Mouse (Mus musculus): ENCODE measurements around the gene Npsr1.

The Npsr1 gene

DNA sequence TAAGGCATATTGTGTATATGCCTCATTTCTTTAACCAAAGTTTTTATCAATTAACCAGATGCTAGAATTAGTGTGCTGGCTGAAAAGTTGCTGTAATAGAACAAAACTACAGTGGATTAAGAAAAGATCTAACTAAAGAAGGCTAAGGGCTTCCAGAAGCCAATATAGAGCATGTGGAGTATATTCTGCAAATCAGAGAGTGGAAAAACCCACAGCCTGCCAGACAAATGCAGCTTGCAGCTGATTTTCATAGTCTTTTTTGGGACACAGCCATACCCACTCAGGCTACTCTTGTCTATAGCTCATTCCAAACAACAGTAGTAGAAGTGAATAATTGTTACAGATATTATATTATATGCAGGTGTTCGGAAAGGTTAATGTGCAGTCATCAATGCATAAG is 138.7 kb downstream of the Npsr1 start:
- no peak for DNase-seq (ENCODE audit: low read depth, low spot score)

DNA sequence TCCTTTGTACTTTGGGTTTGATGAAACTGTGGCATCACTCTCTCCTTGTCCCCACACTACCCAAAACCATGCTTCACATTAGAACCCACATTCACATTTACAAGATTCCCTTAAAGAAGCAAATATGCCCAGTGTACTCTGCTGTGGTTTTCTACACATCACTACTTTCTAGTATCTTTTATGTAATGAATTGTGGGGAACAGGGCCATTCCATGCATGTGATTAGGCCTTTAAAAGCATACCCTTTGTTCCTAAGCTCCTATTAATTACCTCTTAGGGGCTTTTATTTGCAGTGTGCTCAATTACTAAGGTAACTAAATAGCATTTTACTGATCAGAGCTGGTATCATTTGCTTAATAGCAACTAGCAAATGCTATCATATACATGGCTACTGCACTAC is 149.8 kb downstream of the Npsr1 start:
- no peak for DNase-seq (ENCODE audit: low read depth, low spot score)

DNA sequence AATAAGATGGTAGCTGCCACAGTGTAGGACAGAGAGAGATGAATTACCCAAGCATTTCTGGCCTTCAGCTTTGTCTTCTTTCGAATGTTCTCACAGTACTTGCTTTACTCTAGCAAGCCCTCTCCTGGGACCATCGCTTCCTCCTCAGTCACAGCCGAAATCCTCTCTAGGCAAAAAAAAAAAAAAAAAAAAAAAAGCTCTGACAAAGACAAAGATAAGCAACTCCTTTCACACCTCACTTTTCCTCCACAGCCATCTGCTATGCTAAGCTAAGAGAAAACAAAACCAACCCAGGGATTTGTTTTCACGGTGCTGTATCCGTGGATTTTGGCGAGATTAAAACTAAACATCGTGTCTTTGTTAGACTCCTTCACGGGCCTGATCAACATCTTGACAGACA is 156.4 kb downstream of the Npsr1 start:
- DNase-seq (ENCODE audit: low read depth, low spot score) = no peak

DNA sequence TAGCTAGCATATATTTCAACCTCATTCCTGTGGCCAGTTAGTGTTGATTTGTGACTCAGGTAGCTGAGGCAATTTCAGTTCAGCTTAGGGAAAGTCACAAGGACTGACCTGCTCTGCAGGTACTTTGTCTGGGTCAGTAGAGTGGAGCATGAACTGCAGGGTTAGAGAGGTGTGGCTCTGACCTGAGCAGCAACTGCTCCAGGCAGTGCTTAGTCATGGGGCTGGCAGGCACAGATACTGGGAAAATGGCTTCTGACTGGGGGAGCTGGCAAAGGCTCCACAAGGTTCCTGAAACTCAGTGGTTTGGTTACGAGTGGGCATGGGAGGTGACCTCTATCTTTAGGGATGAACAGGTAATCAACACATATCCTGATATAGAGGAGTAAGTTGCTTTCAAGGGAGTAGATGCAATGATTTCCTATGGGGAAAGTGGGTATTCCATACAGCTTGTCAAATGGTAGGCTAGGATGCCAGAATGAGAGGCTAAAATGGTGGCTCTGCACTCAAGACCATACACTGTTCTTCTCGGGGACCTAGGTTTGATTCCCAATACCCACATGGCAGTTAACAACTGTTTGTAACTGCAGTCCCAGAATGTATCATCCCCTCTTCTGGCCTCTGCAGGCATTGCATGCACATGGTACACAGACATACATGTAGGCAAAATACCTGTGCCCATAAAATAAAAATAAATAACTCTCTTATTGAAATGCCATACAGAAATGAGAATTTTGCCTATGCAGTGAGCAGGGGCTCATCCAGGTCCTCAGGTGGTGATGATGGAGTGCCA is 182.9 kb downstream of the Npsr1 start:
- no peak for DNase-seq (ENCODE audit: low read depth, low spot score)

DNA sequence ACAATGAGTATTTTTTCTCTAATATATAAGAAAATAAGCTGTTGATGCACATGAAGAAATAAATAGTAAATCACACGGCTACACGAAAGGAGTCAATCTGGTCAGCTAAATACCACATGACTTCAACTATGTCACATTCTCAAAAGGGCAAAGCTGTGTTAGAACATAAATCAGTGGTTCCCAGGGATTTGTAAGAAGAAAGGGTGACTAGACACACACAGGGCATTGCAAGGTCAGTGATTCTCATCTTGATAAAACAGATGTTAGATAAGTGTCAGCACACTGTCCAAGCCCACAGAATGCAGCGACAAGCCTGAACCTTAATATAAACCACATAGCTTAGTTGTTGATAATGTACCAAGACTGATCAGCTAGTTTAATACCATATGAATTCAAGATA is 184.8 kb downstream of the Npsr1 start:
- DNase-seq (ENCODE audit: low read depth, low spot score) = no peak

DNA sequence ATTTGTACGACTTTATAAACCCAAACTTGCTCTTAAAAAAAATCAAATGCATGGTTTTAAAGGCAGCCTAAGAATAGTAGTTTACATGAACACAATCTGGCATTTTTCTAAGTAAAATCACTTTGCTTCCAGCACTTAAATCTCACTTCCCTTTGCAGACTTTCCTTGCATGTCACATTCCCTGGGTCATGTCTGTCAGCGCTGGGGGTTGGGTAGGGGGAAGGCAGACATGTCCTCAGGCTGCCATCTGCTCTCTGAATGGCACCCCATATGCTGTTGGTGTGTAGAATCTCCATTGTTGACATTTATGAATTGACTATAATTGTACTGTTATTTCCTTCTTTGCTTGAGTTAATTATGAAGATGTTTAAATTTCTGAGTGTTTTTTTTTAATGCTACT is 185.3 kb downstream of the Npsr1 start:
- DNase-seq (ENCODE audit: low read depth, low spot score) = no peak

DNA sequence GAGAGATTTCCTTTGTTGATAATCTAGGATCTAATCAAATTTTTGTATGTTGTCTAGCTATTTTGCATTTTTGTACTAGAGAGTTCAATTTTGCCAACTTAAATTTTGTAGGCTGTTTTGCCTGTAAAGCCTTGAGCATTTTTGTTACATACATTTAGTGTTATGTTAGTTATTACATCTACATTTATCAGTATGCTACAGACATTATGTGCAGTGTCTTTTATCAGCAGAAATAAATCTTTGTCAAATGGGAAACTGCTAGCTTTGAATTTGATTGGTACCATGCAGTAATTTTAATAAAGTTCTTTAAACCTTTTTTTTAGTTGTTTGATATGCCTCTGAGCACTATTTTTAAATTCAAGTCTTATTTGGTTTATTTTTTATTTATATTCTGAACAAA is 185.7 kb downstream of the Npsr1 start:
- no peak for DNase-seq (ENCODE audit: low read depth, low spot score)

DNA sequence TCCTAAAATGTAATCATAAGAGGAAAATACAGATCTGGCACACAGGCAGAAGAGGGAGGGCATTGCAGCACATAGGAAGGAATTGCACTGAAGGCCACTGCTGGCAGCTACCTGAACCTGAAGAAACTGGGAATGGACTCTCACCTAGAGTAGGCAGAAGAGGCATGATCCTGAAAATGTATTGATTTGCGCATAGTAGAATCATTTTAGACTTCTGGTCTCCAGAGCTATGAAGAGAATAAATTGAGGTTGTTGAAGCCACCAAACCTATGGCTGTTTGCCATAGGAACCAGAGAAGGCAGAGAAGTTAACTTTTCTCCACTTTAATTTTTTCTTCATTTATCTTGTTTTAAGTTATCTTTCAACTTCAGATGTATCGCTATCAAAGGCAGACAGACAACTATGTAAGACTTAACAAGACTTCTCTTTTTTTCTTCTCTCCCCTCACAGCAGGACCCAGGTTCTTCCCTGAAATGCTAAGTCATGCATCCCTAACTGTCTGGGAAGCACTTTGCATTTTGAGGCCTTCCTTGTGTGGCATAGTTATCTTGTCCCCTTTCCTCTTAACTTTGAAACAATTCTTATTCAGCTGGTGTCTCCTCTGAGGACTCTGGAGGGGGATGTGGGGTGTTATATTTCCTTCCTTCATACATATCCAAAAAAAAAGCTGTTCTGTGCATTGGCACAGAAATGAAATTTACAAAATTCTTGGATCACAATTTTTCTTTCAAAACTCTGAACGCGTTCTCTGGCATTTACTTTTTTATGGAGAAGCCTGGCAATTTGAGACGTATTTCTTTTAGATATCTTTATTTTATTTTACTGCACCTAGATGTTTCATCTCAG is 186.7 kb downstream of the Npsr1 start:
- no peak for DNase-seq (ENCODE audit: low read depth, low spot score)

DNA sequence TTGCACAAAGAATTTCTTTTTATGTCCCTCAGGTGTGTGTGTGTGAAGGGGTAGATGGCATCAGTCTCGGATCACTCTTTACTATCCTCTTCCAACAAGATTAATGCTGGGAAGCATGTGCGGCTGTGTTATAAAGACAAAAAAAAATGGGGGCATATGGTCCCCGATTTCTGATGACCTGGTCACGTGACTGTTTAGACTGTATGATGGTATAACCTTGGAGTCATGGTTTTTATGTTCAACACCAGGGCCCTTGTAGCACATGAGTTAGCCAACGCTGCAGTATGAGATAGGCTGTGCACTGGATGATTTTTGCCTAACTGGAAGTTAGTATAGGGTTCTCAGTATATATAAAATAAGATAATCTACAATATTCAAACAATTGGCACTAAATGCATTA is 187.6 kb downstream of the Npsr1 start:
- DNase-seq (ENCODE audit: low read depth, low spot score) = no peak

DNA sequence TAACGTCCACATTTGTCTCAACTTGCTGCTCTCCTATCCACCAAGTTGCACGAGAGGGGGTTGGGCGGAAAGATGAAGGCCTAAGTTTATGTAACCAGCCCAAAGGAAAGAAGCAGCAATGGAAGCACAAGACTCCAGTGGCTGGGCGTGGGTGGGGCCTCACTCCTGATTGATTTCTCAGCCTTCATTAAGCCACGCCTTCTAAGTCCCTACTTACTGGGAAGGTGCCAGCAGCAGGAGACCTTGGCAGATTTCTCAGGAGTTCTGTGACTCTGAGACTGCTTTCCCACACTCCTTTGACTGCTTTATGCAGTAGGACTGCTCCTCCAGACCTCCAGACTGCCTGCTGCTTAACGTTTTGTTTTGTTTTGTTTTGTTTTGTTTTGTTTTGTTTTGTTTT is 193.6 kb downstream of the Npsr1 start:
- DNase-seq (ENCODE audit: low read depth, low spot score) = no peak

DNA sequence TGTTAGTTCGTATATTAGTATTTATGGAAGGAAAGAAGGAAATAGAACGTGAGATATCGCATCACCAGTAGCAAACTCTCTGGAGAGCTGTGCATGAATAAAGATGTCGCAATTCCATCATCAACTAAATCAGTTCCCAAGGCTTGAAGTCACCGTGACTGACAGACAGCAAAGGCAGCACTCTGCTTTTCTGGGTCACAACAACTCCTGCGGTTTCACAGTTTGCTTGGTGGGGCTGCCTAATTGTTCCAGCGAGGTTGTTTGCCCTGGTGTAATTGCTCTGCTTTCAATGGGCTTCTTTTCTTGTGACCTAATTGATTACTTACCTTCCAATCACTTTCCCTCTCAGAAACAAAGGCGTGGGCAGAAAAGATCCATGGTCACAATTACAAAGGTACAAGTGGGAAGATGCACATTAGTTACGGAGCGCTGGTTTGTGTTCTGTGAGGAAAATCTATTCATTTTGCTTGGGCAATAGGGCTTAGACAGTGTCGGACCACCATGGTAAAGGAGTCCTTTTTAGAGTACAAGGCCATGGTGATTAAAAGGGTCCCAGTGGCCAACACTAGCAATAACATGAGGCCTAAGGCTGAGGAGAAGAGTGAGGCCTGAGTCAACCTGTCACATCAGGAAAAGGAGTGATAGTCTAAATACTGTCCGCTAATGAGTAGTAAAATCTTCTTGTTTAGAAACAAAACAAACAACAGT is 195.6 kb downstream of the Npsr1 start:
- no peak for DNase-seq (ENCODE audit: low read depth, low spot score)

DNA sequence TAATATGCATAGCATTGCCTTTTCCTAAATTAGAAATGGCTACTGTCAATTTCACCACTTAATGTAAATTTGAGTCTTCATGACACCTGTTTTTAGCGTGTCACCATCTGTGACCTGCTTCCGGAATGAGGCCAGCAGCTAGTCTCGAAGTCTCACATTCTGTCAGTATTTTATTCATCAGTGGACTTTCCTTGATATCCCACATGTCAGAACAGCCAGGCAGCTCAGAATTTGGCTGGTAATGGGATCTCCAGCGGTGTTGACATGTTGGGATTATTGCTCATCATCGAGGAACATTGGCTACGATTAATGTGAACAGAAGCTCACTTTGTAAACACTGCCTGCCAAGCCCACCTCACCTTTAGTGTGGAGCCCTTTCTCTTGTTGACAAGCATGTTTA is 205.1 kb downstream of the Npsr1 start:
- DNase-seq (ENCODE audit: low read depth, low spot score) = no peak

DNA sequence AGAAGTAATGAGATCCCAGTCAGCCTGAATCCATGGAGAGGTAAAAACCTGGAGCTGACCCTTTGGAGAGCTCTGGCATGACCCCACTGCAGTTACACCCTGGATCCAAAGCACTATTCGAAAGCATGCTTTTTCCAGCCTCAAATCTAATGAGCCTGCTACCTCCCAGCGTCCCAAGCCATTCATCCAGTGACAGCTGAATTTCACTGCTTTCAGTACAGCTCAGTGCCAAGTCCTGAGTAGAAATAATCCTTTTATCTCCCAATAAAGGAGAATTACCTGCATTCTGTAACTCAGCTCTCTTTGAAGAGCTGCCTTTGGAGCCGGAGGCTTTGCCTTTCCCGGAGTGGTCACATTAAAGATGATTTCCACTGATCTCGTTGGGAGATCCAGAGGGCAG is 209.2 kb downstream of the Npsr1 start:
- no peak for DNase-seq (ENCODE audit: low read depth, low spot score)

DNA sequence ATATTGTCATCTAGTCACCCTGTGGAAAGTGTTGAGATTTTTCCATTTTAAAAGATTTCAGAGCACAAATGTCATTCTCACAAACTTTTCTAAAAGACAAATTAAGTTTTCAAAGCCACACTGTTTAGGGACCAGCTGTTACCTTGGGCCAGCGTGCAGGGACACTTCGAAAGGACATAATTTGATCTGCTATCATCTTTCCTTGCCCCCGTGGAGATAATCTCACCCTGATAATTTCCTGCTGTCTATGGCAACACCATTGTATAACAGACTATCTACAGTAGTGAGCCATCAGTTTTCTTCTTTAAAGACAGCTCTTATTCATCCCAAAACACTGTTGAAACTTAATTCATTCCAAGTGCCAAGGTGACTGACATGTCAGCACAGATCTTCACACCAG is 209.6 kb downstream of the Npsr1 start:
- no peak for DNase-seq (ENCODE audit: low read depth, low spot score)

DNA sequence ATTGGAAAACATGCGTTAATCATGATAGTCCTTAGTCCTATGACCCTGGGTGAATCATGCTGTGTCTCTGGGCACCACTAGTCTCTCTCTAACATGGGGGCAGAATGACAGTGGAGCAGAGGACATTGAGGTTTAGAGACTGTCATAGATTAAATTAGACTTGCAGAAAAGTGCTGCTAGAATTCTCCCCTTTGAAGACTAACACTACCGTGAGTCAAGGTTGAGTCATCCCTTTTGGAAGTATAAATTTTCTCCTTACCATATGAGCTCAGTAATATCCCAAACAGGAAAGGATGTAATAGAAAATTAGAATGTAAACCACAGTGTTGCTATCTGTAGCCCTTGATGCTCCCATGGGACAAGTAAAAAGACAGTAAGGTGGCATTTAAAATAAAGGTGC is 218.0 kb downstream of the Npsr1 start:
- no peak for DNase-seq (ENCODE audit: low read depth, low spot score)

DNA sequence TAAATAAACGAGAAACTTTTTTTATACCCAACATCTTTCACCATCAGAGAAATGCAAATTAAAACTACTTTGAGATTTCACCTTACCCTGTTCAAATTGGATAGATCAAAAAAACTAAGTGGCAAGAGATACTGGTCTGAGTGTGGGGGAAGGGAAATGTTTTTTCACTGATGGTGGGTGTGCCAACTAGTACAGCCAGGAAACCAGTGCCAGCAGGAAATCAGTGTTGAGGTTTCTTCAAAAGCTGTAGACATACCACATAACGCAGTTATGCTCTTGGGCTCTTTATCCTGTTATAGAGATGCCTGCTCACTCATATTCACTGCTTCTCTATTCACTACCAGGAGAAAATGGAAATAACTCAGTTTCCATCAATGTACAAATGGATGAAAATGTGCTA is 233.9 kb downstream of the Npsr1 start:
- DNase-seq (ENCODE audit: low read depth, low spot score) = no peak

DNA sequence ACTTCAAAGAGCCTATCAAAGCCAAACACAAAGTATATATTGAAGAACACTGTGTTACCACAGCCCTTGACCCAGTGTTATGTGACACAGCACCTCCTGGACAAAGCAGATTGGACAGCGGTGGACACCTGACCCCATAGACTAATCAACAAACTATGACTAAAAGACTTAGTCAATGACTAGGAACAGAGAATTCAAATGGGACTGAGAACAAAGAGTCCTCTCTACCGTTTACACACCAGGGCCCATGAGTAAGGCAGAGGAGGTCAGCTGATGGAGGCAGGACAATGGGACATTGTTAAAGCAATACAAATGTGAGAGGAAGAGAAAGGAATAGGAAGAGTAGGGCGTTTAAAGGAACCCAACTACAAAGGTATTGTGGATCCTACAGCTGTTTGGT is 243.5 kb downstream of the Npsr1 start:
- no peak for DNase-seq (ENCODE audit: low read depth, low spot score)

DNA sequence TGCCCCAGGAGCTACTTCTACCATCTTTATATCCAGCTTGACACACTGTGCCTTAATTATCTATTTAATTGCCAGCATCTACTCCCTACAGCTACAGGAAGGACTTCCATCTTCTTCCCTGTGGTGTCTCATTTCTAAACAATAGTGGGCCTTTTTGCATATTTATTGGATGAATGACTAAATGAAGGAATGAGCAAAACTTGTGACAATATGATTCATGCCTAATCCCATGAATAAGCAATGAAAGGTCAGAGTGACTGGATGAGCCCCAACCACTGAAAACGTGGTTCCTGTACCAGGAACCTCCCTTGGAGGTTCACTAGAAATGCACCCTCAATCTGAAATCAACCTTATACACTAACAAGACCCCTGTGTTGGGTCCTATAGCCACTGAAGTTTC is 249.2 kb downstream of the Npsr1 start:
- no peak for DNase-seq (ENCODE audit: low read depth, low spot score)

DNA sequence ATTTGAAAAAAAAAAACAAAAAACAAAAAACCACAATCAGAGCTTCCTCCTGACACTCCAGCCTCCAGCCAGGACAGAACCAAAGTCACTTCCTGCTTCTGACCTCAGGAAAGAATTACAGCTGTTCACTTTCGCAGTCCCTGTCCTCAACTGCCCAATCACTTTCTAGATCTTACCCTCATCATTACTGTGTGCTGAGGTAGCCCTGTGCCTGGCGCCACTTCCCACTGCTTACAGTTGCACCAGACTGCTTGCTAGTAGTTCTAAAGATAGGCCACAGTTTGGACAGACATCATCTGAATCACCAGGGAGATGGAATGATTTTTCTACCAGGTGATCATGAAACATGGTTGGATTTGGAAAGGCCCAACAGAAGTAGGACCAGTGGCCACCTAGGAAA is 251.7 kb downstream of the Npsr1 start:
- no peak for DNase-seq (ENCODE audit: low read depth, low spot score)

DNA sequence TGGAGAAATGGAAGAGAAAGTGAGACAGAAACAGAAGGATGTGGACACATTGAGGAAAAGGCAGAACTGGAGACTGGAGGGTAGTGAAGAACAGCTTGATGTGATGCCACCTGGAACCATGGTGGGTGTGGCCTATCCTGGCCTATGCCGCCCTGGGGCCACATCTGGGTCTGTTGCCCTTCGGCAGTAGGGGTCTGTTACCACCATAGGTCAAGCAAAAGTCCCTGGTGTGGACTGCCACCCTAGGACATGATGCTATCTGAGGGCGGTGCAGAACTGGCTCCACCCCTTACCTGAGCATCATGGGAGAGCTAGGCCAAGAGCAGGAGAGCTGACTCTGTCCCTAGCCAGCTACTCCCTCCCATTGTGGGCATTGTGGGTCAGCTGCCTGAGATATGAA is 253.6 kb downstream of the Npsr1 start:
- DNase-seq (ENCODE audit: low read depth, low spot score) = no peak

All from A20 (cell line).